Mouse (Mus musculus): ENCODE results near the gene Vmn2r19.
"Not testable (repeated sequence)": the region's sequence is repeated elsewhere in the genome, so short reads cannot be mapped to it uniquely, and the experiment has no call there.

Gene Vmn2r19

DNA sequence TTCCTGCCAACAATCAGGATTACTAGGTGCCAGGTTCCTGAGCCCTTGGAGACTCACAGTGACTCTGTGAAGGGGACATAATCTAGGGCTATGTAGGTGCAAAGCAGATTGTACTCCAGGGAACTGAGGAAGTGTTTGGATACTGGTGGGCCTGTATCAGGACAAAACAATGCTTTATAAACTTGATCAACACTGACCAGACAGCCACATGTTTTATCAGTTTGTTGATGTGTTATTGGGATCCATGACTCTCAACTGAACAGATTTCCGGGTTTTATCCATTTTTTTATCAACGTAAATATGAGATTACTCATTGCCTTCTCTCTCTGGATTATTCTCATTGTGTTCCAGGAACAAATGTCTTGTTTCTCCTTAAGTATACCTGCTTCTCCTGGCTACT is at the start of gene Vmn2r19:
Gene Vmn2r19 (plus strand): TSS at position 301 of the 400 bp plus-strand sequence.
- DNase-seq, result no peak

DNA sequence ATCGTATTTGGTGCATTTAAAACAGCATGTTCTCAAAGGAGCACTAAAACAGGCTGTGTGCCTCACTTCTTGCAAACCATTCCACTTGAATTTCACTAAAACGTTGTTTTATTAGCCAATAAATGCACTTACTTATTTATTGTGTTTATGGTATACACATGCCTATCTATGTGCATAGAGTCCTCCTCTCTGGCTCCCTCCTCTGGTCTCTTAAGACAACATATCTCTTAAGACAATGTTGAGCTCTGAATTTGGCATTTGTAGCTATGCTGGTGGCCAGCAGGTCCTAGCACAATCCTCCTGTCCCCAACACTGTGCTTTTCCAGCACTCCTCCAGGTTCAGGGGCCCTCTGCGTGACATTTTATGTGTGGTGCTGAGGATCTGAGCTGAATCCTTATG is 49.2 kb upstream of the Vmn2r19 start:
- DNase-seq, result no peak

DNA sequence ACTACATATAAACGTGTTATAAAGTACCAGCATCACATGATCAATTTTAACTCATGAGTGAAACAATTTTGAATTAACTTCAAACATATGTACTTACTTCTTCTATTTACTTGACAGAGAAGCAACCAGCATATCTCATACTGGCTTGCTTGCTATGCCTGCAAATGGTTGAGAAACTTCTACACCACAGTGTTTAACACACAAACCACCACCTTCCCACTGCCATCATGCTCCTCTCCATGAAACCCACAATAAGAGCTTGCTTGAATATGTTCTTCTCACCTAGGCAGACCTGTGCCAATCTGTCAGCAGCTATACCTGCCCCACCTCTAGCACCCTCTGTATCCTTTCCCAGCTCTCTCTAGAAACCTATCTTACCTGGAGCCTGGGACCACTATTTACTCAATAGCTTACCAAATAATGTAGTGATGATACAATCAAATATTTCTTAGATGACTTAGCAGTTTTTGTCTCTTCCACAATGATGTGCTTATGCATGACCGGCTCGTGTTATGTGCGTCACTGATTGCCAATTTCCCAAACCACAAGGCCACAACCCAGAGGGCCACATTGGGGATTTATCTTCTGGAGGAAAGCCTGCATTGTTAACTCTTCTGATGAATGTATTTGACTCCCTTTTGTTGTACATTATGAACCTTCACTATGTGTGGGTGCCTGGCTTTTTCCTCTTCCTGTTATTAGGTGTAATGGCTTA is 48.1 kb upstream of the Vmn2r19 start:
- DNase-seq, result no peak

DNA sequence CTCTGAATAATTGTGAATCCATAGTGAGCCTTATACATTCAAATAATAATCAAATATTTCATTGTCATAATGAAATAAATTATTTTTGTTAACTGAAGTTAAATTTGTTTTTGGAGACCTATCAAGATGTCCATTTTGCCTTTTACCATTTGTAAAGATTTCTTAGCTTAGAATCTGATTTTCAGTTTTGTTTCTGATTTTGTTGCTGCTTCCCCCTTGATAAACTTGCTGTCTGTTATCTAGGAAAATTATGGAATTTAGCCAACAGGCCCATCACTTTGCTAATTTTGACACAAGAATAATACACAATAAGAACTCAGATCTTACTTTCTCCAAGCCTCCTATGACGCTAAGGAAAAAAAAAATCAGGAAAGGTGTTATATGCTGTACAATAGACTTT is 47.3 kb upstream of the Vmn2r19 start:
- no peak for DNase-seq

DNA sequence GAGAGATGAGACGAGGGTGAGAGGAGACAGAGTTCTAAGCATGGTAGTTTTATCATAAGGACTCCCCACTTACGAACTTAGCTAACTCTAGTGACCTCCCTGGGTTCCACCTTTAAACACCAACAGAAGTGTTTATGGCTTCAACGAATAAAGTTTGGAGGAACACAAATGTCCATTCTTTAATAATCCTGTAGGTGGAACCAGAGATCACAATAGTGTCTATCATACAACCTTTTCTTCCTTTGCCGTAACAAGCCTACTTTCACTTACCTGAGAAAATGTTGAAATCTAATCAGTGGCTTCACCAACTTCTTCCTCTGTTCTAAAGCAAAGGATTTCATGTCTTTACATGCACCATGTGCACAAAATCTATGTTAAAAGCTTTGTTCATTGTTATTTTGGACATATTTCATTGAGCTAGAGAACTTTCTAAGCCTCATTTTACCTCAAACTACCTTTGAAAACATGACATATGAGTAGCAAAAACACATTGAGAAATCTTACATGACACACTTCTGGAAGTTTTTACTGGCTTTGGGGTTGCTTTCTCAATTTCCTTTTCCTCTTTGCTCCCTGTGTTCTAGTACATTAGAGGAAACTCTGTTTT is 46.5 kb upstream of the Vmn2r19 start, which contains the start of gene Clec4d:
Gene Clec4d (plus strand): TSS at position 557 of the 607 bp plus-strand sequence.
- no peak for DNase-seq

DNA sequence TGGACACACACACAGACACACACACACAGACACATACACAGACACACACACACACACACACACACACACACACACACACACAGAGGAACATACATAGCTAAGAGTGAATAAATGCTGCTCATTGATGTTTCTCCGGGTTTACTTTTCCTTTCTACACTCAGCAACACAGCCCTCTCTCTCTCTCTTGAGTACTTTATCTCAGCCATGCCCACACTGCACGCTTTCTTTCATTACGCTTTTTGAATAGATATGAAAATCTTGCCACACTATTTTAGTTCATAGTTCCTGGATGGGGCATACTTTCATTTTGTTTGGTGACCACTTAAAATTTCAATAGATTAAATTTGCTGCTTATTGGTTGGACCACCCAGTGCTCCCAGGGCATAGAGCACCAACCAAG is 43.9 kb upstream of the Vmn2r19 start:
- DNase-seq, result no peak

DNA sequence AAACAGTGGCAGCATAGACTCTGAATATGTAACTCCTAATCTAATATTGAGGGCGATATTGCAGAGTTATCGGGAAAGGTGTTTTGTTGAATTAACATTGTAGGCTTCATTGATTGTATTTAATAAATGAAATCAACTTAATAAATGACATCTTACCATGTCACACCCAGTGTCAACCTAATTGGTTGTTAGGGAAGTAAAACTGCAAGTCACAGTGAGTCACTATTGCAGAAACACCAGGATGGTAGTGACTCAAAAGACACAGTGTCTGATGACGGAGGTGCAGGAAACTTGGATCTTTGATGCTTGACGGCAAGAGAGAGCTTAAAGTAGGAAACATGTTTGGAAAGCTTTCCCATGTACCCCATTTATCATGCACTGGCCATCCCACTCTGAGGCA is 42.3 kb upstream of the Vmn2r19 start:
- DNase-seq, result no peak

DNA sequence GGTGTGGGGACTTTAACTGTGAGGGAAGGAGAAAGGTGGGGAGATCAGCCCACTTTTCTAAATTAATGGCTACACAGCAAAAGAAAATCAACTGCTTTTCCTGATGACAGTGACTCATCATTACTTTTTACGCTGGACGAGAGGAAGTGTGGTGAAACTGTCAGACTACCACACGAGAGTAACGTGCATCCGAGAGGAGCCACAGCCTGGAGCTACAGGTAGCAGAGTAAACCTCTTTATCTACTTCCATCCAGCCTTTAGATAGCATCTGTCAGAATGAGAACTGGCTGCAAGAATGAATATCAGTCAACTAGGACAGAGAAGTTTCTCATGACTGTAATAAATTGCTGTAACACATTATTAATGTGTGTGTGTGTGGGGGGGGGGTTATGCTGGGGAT is 41.2 kb upstream of the Vmn2r19 start:
- DNase-seq, result no peak

DNA sequence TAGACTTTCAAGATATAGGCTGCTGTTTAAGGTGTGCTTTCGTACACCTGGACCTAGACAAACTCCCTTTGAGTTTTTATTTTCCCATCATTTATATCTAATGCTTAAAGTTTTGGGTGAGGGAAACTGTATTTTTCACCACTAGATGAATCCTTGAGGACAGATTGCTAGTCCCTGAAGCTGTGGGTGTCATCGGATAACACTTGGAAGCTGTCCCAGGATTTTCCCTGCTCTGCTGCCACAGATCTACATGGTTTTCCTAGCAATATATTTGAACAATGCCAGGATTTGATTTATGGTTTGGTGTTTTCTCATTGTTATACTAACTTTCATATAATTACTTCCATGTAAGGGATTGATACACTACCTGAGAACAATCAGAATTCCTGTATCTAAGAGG is 28.7 kb upstream of the Vmn2r19 start:
- DNase-seq, result no peak

DNA sequence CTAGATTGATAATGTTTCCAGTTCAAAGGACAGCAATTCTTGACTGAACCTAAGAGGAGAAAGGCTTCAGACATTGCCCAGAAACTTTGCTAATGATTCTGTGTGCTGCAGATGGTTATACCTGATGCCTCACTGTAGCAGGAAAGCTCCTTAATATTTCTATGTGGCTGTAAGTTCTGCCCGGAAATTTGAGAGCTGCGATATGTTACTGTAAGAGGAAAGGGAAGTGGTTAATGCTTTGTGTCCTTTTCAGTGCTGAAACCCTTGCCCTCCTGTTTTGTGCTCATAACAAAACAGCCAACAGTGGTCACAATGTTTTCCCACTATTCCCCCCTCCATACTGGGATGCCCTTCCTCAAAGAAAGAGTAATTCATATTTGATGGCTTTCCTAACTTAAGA is 21.8 kb upstream of the Vmn2r19 start:
- DNase-seq, result no peak

DNA sequence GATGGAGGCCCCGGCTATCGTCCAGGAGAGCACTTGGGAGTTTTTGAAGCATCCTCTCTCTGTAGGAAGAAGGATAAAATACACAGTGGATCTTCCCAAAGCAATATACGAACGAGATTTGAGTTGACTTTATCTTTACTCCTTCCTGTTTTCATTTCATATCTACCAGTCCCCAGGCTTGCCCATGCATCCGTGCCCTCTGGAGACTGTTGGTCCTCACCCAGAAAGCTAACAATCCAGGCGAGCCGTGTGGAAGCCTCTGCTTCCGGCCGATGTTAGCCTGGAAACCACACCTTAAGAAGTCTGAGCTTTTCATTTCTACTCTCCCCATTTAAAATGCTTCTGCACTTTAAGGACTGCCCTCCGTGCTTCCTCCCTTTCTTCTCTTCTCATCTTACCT is 19.2 kb upstream of the Vmn2r19 start:
- no peak for DNase-seq

DNA sequence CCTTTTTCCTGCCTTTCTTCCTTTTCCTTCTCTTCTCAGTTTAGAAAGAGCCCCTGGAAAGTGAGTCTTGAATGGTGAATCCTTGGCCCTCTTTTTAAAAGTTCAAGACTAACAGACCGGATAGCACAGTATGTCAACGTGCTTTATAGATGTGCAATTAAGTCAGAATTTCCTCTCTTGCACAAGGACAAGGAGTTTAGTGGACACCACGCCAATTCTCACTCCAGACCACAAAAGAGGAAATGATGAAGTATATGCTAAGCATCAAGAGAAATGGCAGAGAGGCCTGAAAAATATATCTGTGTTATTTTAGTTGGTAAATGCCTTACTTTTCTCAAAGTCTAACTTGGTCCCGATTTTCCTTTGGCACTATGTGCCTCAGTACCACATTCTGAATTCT is 18.4 kb upstream of the Vmn2r19 start, which contains the start of gene Clec4e:
Gene Clec4e (minus strand): TSS at position 118 of the 400 bp plus-strand sequence.
- no peak for DNase-seq

DNA sequence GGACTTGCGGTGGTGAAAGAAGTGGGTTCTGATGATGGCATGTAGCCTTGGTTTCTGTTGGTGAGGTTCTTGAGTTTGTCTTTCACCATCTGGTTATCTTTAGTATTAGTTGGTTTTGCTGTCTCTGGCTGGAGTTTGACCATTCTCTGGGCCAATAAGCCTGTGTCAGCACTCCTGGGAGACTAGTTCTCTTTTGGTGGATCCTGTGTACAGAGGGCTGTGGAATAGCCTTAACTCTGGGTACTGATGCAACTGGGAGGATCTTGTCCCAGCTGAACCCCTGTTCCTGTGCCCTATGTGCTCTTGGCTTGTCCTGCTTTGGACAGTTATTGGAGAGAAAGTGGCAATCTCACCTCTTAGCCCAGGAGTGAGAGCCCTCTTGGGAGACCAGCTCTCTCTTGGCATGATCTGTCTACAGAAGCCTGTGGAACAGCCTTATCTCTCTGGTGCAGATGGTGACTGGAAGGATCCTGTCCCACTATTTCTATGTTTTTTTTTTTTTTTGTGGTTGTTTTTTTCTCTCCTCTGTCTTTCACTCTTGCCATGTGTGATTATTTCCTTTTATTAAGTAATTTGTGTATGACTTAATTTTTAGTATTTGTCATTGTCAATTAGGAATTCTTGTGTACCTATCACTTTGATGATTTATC is 15.3 kb upstream of the Vmn2r19 start:
- no peak for DNase-seq

DNA sequence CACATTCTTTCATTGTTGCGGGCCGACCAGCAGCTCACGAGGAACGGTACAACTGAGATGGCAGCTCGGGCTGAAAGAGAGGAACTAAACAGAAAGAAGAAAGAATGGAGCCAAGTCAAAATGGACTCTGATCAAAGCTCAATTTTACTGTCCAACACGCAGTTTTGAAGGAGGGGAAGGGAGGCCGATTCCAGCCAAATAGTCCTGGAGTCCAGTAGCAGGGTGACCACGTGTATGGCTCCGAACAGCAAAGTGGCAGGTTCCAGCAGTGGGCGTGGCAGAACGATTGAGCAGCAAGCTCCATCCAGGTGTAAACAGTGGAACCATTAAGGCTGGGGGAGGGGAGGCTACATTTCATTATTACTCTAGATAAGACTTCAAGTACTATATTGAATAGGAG is 14.6 kb upstream of the Vmn2r19 start:
- DNase-seq, result not testable (repeated sequence)

DNA sequence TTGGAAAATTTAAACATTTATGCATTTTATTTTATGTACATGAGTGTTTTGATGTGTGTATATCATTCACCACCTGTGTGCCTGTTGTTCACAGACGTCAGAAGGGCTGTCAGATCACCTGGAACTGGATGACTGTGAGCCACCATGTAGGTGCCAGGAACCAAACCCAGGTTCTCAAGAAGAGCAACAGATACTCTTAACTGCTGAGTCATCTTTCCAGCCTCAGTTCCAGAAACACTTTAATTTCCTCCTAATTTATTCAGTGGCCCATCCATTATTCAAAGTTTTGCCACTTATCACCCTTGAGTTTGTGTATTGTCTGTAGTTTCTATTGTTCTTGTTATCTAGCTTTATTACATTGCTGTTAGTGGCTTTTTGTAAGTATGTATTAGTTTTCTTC is 11.4 kb upstream of the Vmn2r19 start:
- no peak for DNase-seq

DNA sequence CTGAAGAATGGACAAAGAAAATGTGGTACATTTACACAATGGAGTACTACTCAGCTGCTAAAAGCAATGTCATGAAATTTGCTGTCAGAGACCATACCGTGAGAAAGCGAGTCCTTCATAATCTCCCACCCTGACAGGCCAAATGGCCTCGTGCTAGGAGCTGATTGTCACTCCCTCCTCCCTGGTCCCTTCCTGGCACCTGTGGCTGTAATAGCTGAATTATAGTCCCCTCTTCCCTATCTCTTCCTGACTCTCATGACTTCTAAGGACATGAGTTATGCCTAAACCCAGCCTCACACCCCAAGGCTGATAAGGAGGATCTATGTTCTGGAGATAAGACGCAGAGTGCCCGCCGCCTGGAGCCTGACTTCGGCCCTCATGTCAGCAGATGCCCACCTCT is 1.8 kb upstream of the Vmn2r19 start:
- DNase-seq, result not testable (repeated sequence)

DNA sequence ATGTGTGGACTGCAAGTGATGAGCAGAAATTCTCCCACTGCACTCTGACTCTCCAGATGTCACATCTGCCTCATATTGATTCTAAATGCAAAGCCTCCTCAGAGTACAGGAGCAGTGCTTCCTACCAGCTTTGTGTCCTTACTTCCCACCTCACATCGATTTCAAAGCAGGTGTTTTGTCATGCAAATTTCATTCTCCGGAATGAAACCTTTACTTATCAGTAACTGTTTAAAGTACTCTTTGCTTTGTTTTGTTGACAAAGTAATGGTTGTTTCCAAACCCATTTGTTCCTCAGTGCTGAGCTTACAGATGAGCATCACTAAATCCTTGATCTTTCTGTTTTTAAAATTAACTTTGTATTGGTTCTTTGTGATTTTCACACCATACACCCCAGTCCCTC is 24.4 kb downstream of the Vmn2r19 start:
- no peak for DNase-seq

DNA sequence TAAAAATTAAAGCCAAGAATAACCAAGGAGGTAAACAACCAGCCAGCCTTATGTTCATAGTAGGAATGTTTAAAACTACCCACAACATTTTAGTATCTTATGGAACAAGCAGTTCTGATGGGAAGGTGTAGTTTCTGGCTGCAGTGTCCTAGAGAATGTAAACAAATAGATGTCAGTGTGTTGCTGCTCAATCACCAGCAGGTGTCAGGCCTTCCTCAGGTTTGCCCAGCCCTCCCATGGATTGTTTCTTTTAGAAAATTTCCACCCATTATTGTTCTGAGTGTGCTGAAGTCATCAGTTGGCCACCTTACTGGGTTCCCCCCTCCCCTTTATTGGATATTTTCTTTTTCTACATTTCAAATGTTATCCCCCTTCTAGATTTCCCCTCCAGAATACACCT is 32.0 kb downstream of the Vmn2r19 start:
- no peak for DNase-seq

DNA sequence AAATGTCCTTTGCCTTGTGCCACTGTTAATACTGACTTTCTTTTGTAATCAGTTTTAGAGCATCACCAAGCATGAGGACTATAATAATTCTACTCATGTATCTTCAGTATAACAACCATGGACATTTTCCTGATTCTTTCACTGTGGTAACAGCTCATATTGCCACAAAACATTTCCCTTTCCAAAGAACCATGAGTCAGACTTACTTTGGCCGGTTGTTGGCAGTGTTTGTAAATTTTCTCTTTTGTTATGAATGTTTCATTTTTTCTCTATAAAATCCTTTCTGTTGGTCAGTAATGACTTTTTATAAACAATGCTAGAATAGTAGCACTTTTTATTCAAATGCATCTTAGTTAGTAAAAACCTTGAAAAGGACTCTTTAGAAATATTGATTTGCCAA is 38.0 kb downstream of the Vmn2r19 start:
- DNase-seq, result no peak
